Mouse (Mus musculus) ES-Bruce4 (cell line): ENCODE results near the gene Col26a1. TPM values are rescaled to one million over a fixed set of nuclear protein-coding genes. Genes with fewer than 3 reads are reported as not detected.

Experiments
- H3K27ac ChIP-seq: 2 replicates; pipeline ENCODE4 v1.5.1; 2012; ENCODE audit warnings: low read length, inconsistent platforms; ENCODE audit not compliant: insufficient read depth
- H3K27me3 ChIP-seq: 2 replicates; pipeline ENCODE4 v1.6.1; 2012; ENCODE audit warnings: mild to moderate bottlenecking, low read length, inconsistent platforms; ENCODE audit not compliant: control insufficient read depth, poor library complexity, insufficient read depth, severe bottlenecking
- H3K36me3 ChIP-seq: 2 replicates; pipeline ENCODE4 v1.6.1; 2012; ENCODE audit warnings: inconsistent platforms, mild to moderate bottlenecking, low read length, moderate library complexity; ENCODE audit not compliant: control insufficient read depth, poor library complexity, insufficient read depth, severe bottlenecking
- H3K4me1 ChIP-seq: one replicate; pipeline ENCODE4 v1.8.1; 2011; ENCODE audit warnings: low read length; ENCODE audit not compliant: control insufficient read depth, insufficient read depth
- H3K4me3 ChIP-seq: 2 replicates; pipeline ENCODE4 v1.5.1; 2011; ENCODE audit warnings: low read depth, mild to moderate bottlenecking, low read length
- H3K9ac ChIP-seq: 2 replicates; pipeline ENCODE4 v1.6.1; 2012; ENCODE audit warnings: low read depth, mild to moderate bottlenecking, inconsistent platforms; ENCODE audit not compliant: poor library complexity, severe bottlenecking
- H3K9me3 ChIP-seq: replicated peaks from 2 replicates; pipeline ENCODE4 v1.6.1; 2012; ENCODE audit warnings: mild to moderate bottlenecking, low read length, inconsistent platforms; ENCODE audit not compliant: control insufficient read depth, poor library complexity, insufficient read depth, severe bottlenecking
- CTCF ChIP-seq: IDR thresholded peaks from one replicate; pipeline ENCODE4 v1.8.1; 2011; ENCODE audit warnings: low read depth, low read length
- EP300 ChIP-seq: IDR thresholded peaks from 2 replicates; pipeline ENCODE4 v1.6.1; 2011; ENCODE audit warnings: low read depth, low read length; ENCODE audit not compliant: insufficient read depth
- POLR2A ChIP-seq: IDR thresholded peaks from one replicate; pipeline ENCODE4 v1.8.1; 2011; ENCODE audit warnings: low read length; ENCODE audit not compliant: insufficient read depth
- polyA plus RNA-seq: library from polyadenylated mRNA; stranded (reverse); fragments of >200 nt; gene quantifications from 2 replicates; pipeline ENCODE4 v1.2.4, GENCODE M21; 2011; ENCODE audit warnings: low read depth; ENCODE audit not compliant: missing spikeins, insufficient read depth, insufficient read length

Col26a1 gene
- polyA plus RNA-seq, 1 experiment: 2.2 TPM

- no peak overlapping the region for H3K27ac ChIP-seq
- H3K27me3 ChIP-seq: 0 out of 2 replicates have a peak, but pooled peaks cover 2% of the 10 kb centered on the region
- H3K4me1 ChIP-seq: no peaks in the 10 kb centered on the region
- H3K4me3 ChIP-seq: peak overlapping the region; percentile 22
- no peaks in the 10 kb centered on the region for H3K9me3 ChIP-seq
- TF ChIP-seq POLR2A (no peak), CTCF (peak; percentile 93), EP300 (no peak)
- no peaks in the 10 kb centered on the region for H3K36me3 ChIP-seq
- no peak overlapping the region for H3K9ac ChIP-seq
Measured at GRCm38 (mm10) chr5:136881380-136882009, 1.5 kb downstream of the Col26a1 start.

GRCm38 (mm10) chr5:136880101-136880500, 2.9 kb downstream of the Col26a1 start:
- no peaks in the 10 kb centered on the region for H3K9me3 ChIP-seq
- no peak overlapping the region for H3K4me3 ChIP-seq
- no peaks in the 10 kb centered on the region for H3K36me3 ChIP-seq
- no peaks in the 10 kb centered on the region for H3K4me1 ChIP-seq
- H3K9ac ChIP-seq: no peak overlapping the region
- H3K27me3 ChIP-seq: 0 out of 2 replicates have a peak, but pooled peaks cover 2% of the 10 kb centered on the region
- no peak for TF ChIP-seq CTCF
- no peak for TF ChIP-seq POLR2A
- TF ChIP-seq EP300: no peak
- no peak overlapping the region for H3K27ac ChIP-seq

- Histone ChIP-seq H3K36me3 (no peaks in the 10 kb centered on the region), H3K27ac (no peak overlapping the region)
Measured at GRCm38 (mm10) chr5:136874271-136874670, 8.7 kb downstream of the Col26a1 start.

GRCm38 (mm10) chr5:136872417-136872816, 10.6 kb downstream of the Col26a1 start:
- TF ChIP-seq POLR2A (no peak), EP300 (no peak), CTCF (no peak)
- H3K4me3 ChIP-seq: no peak overlapping the region
- no peak overlapping the region for H3K27ac ChIP-seq
- H3K9me3 ChIP-seq: no peaks in the 10 kb centered on the region
- no peaks in the 10 kb centered on the region for H3K27me3 ChIP-seq
- no peak overlapping the region for H3K9ac ChIP-seq
- H3K36me3 ChIP-seq: no peaks in the 10 kb centered on the region
- peaks cover 3% of the 10 kb centered on the region for H3K4me1 ChIP-seq

More at GRCm38 (mm10) chr5:136874271-136874670, 8.7 kb downstream of the Col26a1 start:
- no peaks in the 10 kb centered on the region for H3K9me3 ChIP-seq
- H3K4me3 ChIP-seq: no peak overlapping the region
- H3K9ac ChIP-seq: no peak overlapping the region
- no peaks in the 10 kb centered on the region for H3K27me3 ChIP-seq
- TF ChIP-seq EP300: no peak
- no peak for TF ChIP-seq CTCF
- TF ChIP-seq POLR2A: no peak
- H3K4me1 ChIP-seq: peaks cover 3% of the 10 kb centered on the region

DNA sequence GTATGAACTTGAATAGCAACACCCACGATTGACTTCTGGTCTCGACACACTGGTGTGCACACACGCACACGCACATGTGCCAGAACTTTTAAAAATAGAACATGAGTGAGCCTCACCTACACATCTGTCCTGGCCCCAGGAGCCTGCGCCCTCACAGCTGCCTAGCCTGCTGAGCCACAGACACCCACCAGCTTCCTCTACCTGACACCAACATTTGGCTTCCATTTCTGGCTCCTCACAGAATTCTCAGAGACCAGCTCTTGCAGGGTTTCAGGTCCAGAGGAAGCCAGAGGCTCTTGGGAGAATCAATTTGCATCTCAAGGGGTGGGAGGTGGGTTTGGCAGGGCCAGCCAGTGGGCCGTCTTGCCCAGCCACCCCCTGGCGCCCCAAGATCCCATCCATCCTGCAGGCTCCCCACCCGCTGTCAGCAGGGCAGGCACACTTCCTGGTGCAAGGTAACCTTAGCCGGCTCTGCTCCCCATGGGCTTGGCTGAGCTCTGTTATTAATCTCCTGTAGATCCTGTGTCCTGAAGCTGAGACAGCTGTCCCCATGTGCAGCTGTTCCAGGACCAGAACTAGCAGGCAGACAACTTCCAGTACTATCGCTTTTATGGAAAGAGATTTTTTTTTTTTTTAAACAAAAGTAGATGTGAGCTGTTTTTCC, 13.4 kb downstream of the Col26a1 start:
- Histone ChIP-seq H3K9me3 (no peaks in the 10 kb centered on the region), H3K4me1 (peaks cover 3% of the 10 kb centered on the region), H3K4me3 (no peak overlapping the region), H3K27me3 (no peaks in the 10 kb centered on the region), H3K27ac (no peak overlapping the region), H3K36me3 (no peaks in the 10 kb centered on the region), H3K9ac (no peak overlapping the region)
- TF ChIP-seq EP300: no peak
- TF ChIP-seq POLR2A: no peak
- no peak for TF ChIP-seq CTCF

GRCm38 (mm10) chr5:136867706-136868105, 15.3 kb downstream of the Col26a1 start:
- H3K9me3 ChIP-seq: no peaks in the 10 kb centered on the region
- H3K36me3 ChIP-seq: no peaks in the 10 kb centered on the region
- TF ChIP-seq POLR2A (no peak), CTCF (no peak), EP300 (no peak)
- H3K4me1 ChIP-seq: peaks cover 6% of the 10 kb centered on the region
- no peaks in the 10 kb centered on the region for H3K27me3 ChIP-seq
- no peak overlapping the region for H3K27ac ChIP-seq
- no peak overlapping the region for H3K9ac ChIP-seq
- H3K4me3 ChIP-seq: no peak overlapping the region
